Mouse (Mus musculus) inflammation-experienced regulatory T-cells (primary cell): ENCODE results near the gene Paxbp1. TPM values are rescaled to one million over a fixed set of nuclear protein-coding genes. Genes with fewer than 3 reads are reported as not detected.

ENCODE experiments used
- polyA plus RNA-seq, 2 experiments: library from polyadenylated mRNA; unstranded; fragments of 100-300 nt; shearing (Covaris generic); gene quantifications; one replicate each; pipeline ENCODE4 v1.2.1; 2017

The Paxbp1 gene
- polyA plus RNA-seq, result 100 to 1,000 TPM; 106 to 132 TPM

DNA sequence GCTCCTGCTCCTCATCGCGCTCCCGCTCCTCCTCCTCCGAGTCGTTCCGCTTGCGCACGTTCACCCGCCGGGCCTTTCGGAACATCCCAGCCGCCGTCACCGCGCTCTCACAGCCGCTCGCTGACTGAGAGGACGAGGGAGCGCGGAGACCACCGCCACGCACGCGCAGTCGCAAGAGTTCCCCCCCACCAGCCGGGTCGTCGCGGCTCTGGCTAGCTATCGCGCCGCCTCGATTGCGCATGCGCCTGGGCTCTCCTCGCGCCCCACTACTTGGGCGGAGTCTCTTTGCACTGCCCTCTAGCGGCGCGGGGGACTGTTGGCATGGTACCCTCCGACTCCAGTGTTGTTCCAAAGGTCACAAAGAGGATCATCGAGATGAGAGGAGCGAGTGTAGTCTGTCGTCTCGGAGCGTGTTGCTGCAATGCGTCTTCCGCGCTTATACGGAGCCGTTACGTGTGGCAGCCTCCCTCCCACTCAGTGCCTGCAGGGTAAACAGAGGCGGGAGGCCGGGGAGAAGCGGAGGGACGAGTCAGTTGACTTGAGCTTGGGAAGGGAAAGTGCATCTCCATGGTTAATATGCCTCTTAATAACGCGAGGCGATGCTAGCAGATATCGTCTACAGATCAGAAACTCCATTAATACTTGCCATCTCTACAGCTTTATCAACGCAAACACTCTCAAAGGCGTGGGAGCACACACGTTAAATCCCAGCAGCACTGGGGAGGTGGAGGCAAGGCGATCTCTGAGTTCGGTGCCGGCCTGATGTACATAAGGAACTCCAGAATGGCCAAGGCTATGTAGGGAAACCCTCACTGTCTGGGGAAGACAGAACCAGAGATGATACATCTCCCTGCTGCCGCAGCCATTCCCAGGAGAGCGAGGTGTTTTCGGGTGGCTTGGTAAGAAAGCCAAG lies at the start of gene Paxbp1:
Gene Paxbp1, minus strand, starts transcription at position 274 of the 913 bp plus-strand sequence.

GRCm38 (mm10) chr16:91011021-91011683 lies 33.2 kb downstream of the Paxbp1 start, which contains the start of gene Synj1:
Gene Synj1, minus strand, starts transcription at chr16:91011308.

Other genes starting within 250 kb of the Paxbp1 start
- gene Urb1, start 234.1 kb downstream of the Paxbp1 start, polyA plus RNA-seq, result 10 to 100 TPM; 11.0 to 11.6 TPM
- gene Eva1c, start 217.8 kb downstream of the Paxbp1 start, polyA plus RNA-seq, result under 1 TPM; 0.14 to 0.80 TPM
- gene Cfap298, start 109.4 kb downstream of the Paxbp1 start, polyA plus RNA-seq, result 10 to 100 TPM; 36.4 to 50.1 TPM
- 10 to 100 TPM; 46.8 to 53.3 TPM for gene Synj1, start 33.2 kb downstream of the Paxbp1 start, polyA plus RNA-seq
- gene 4932438H23Rik, start 50.6 kb upstream of the Paxbp1 start, polyA plus RNA-seq, result under 1 TPM in 1 of 2 experiments, not detected in 1; 0.31 TPM
- not detected for gene Olig2, start 180.9 kb upstream of the Paxbp1 start, polyA plus RNA-seq
- 1 to 10 TPM in 1 of 2 experiments, not detected in 1; 3.3 TPM for gene Olig1, start 225.2 kb upstream of the Paxbp1 start, polyA plus RNA-seq